Mouse (Mus musculus) kidney, adult 9 months (tissue): Measurements from ENCODE around the gene Tuba1b.
"Not testable (repeated sequence)": the region's sequence is repeated elsewhere in the genome, so short reads cannot be mapped to it uniquely, and the experiment has no call there.

Source experiments
- DNase-seq: peaks from one replicate; pipeline ENCODE4 v3.0.0; 2022

Gene Tuba1b

DNA sequence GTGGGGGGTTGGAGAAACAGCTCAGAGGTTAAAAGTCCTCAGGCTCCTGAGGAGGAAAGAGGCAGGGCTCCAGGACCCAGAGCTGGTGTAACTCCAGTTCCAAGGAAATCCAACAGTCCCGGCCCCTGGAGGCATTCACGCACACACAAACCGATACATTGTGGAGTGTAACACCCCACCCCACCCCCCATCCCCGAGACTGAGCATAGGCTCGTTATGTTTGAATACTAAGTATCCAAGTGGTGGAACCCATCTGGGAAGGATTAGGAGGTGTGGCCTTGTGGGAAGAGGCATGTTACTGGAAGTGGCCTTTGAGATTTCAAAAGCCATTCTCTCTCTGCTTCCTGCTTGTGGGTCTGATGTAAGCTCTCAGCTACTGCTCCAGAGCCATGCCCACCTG, 12.9 kb downstream of the Tuba1b start:
- no peak for DNase-seq

DNA sequence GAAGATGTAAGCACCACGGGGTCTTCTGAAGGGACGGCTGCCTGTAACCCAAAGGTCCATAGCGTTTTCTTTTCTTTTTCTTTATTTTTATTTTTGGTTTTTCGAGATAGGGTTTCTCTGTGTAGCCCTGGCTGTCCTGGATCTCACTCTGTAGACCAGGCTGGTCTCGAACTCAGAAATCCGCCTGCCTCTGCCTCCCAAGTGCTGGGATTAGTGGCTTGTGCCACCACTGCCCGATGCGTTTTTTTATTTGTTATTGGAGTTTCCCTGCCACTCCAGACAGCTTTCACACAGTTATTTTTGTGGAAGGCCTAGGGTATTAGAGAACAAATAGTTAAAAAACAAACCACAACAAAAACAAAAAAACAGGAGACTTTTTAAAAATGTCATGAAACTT, 15.9 kb downstream of the Tuba1b start:
- DNase-seq = not testable (repeated sequence)

DNA sequence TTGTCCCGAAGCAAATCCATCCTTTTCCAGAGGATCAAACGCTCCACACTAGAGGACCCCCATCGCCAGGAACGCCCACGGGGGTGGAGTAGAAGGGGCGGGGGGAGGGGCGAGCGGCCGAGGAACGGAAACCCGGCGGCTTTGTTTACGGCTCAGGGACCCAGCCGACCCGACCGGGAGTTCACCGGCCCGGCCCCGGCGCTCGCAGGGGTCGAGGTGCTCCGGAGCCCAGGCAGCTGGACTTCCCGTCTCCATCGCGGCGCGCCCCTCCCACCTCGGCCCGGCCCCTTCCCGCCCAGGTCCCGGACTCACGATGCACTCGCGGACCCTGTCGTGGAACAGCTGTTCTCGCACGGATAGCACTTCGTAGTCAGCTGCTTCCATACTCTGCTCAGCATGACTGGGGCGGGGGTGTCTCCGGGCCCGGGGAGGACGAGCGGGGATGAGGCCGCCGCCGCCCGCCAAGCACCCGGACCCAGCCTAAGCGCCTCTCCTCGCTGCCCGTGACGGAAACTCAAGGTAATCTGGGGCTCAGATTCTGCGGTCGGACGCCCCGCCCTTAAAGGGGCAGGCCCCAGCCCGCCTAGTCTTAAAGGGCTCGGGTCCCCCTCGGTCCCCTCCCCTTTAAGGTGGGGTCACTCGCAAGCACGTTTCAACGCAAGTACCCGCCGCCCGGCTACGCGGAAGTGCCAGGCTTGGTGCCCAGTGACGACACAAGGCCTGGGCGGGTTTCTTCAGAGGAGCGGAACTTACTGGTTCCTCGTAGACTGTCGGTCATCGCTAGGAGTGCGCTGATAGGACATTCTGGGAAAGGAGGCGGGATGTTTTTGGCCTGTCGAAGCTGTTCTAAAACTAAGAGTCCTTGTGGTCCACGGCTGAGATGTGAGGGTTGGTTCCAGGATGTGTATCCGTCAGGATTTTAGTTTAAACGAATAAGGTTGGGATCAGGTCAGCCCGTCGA, 16.5 kb downstream of the Tuba1b start, which contains the start of gene Lmbr1l:
Gene Lmbr1l, minus strand, starts transcription at position 694 of the 961 bp plus-strand sequence.
- peak; percentile 100 for DNase-seq

DNA sequence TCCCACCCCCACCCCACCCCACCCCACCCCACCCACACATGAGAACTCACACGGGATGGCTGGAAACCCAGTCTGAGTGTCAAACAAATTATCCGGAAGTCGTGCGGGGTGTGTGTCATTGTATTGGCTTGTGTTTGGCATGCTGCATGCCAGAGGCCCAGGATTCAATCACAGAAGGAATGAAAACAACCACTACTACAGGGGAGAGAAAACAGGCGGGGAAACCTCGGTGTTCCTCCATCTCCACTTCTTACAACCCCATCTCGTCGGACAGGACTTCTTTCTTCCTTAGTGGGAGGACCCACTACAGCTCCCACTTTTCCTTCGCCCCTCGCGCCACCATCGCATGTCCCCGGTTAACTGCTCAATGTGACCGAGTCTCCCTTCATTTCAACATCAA, 17.3 kb downstream of the Tuba1b start:
- DNase-seq = peak; percentile 46

DNA sequence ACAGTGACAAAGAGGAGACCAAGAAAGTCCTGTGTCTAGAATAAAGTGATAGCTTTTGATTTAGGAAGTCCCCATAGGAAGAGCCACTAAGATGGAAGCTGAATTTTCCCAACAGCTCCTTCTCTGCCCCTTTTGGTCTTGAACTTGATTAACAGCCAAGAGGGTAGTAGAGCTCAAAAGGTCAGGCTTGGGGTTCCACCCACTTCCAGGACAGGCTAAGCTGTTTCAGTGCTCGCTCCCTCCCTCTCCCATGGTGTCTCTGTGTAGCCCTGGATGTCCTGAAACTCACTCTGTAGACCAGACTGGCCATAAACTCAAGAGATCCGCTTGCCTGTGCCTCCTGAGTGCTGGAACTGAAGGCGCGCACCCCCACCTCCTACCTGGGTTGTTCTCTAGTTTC, 18.3 kb downstream of the Tuba1b start:
- peak; percentile 61 for DNase-seq

DNA sequence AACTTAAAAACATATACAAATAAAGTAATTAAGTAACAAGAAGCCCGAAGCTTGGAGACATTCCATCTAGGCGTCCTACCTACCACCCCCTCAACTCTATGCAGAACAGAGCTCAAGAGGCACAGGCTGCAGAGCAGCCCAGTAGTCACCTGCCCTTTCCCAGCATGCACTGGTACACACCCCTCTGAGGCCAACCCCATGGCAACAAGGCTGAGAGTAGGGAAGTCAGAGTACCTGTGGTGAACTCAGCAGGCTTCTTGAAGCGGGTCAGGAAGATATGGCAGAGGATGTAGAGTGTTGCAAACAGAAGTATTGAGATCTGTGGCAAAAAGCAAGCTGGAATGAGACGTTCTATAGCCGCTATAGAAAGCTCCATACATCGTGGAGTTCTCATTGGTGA, 19.5 kb downstream of the Tuba1b start:
- DNase-seq = no peak

DNA sequence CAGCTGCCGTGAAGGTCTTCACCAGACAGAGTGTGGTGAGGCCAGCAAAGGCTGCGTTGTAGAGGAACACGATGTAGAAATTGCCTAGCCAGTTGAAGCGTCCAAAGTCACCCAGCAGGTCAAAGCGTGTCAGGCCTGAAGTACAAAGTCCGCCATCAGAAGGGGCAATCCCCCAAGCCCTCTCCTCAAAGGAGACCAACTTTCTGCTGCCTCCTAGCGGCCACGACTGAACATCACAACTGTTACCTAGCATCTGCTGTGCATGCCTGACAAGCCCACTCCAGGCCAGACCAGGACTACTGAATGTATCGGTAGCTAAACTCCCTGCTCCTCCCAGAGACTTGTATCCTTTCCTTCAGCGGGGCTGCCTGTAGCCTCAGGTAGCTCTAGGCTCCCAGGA, 29.7 kb downstream of the Tuba1b start:
- peak; percentile 42 for DNase-seq

DNA sequence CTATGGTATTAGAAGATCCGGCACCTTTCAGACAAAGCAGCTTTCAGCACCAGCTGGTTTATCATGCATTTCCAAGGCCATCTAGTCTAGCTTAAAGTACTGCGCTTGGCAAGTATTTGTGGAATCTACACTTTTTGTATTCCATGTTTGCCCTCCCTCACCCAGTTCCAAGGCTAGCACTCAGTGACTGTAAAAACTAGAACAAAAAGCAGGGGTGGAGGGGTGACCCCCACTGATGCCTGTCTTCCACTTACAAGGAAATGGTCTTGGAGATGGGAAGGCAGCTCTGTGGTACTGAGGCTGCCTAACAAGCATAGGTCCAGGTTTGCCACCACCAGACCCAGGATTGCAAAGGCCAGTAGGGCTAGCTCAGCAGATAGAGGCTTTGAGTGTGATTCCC, 31.8 kb downstream of the Tuba1b start:
- DNase-seq = no peak

DNA sequence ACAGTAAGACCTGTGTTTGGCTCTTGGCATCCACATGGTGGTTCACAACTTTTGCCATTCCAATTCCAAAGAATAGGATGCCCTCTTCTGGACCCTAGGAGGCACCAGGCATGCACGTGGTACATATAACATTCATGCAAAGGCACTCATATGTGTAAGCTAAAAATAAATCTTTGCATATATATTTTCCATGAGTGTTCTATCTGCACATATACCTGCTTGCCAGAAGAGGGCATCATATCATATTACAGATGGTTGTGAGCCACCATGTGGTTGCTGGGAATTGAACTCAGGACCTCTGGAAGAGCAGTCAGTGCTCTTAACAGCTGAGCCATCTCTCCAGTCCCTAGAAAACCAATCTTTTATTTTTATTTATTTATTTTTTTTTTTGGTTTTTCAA, 32.8 kb downstream of the Tuba1b start:
- DNase-seq = no peak

DNA sequence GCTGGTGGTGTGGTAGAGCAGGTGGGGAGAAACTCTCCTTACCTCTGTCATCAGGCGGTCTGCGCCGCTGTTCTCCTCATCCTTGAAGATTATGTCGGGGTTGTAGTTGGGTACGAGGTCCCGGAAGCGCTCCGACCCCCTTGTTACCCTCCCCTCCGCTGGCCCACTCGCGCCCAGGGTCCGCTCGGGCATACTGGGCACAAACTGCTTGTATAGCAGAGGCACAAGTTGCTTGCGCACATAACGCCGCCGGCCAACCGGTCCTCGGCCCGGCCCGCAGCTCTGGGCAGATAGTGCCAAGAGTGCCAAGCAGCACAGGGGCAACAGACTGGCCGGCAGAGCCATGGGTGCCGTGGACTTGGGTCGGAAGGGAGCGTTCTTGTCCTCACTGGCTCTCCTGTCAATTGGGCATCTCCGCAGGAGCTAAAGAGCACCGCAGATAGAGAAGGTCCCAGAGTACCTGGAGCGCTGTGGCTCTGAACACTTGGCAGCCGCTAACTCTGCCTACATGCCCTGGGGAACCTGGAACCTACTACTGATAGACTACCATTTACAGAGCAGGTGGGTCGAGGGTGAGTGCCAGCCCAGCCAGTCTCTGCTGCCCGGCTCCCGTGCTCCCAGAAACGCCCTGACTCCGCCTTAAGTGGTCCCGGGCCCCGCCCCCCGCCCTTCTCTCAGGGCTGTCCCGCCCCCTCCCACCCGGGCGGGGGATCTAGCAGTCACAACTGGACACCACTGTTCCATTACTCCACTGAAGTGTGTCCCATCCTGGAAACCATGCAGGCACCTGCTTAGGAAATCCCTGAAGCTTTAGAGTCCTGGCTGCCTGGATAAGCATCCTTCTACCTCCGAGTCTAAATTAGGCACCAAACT, 36.2 kb downstream of the Tuba1b start, which contains the start of gene Dhh:
Gene Dhh, minus strand, starts transcription at position 613 of the 873 bp plus-strand sequence.
- DNase-seq = no peak

DNA sequence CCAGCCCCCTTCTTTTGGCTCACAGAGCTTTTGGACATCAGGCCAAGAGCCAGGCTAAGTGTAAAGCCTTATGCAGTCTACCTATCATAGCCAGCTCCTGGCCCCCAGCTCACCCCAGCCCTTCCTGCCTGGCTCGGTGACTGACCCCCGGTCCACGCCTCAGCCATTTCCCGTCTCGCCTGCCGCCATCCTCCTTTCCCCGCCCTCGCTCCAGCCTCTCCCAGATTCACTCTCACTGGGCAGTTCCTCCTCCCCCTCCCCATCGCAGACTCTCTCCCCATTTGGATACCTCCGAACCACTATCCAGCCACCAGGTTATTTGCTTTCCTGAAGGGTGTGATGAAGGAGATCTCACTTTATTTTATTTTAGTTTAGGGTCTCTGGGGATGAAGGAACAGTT, 36.9 kb downstream of the Tuba1b start:
- no peak for DNase-seq

DNA sequence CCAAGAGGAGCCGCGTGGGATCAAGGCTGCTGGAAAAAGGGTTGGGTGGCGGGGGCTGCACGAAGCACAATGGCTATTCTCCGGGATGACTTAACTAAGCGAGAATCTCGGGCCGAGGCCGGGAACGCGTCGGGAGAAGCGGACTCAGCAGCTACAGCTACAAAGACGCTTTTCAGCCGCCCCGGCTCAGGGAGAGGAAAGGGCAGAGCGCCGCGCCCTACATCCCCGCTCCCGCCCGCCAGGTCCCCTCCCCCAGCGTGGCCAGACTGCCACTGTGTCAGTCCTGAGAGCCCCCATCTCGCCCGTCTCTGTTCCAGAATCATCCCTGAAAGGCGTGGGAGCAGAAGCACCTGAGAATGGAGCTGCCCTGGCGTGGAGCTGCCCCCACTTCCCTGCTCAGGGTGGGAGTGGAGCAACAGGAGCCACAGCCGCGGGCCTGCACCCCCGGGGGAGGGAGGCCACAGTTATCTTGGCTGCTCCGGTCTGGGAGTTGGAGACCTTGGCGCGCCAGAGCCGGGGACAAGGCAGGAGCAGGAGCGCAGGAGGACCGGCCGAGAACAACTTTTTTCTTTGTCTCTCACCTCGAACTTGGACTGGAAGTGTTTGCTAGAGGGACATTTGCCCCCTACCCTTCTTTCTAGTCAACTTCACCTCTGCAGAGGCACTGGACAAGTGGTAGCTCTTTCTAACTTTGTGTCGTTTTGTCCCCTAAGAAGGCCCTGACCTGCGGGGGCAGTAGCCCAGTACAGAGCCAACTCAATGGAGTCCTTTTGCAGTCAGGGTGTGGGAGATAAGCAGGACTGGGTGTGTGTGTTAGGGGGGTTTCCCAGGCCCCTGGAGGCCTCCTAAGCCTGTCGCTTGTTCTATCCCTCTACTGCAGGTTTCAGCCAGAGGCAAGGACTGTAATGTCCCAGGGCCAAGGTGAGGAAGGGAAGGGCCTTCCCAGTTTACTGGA, 38.5 kb downstream of the Tuba1b start:
- DNase-seq = no peak

DNA sequence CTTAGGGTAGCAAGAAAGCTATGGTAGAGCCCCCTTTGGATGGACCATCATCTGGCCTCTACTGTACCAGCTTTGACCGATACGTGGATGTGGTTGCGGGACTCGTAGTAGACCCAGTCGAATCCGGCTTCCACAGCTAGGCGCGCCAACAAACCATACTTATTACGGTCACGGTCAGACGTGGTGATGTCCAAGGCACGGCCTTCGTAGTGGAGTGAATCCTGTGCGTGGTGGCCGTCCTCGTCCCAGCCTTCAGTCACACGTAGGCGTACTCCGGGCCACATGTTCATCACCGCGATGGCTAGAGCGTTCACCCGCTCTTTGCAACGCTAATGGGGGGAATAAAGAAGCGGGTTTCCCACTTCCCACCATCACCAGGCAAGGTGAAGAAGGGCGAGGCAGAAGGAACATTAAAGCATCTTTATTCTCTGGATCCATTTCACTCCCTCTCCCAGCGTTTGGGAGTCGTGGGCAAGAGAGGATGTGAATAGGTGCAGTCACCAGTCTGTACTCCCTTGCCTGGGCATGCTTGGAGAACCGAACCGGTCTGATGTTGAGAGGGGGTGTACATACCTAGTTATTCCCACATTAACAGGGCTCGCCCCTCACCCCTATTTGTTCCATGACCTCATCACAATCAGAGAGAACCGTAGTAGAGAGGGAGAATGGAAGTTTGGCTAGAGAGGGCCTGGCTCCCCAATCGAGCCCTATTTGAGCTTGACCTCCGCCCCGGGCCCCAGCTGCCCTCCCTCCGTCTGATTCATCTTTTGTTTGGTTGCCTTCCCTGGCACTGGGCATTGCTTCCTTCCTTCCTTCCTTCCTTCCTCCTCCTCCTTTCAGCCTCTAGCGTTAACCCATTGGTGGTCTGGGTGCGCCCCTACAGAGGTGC, 39.4 kb downstream of the Tuba1b start:
- DNase-seq = no peak

DNA sequence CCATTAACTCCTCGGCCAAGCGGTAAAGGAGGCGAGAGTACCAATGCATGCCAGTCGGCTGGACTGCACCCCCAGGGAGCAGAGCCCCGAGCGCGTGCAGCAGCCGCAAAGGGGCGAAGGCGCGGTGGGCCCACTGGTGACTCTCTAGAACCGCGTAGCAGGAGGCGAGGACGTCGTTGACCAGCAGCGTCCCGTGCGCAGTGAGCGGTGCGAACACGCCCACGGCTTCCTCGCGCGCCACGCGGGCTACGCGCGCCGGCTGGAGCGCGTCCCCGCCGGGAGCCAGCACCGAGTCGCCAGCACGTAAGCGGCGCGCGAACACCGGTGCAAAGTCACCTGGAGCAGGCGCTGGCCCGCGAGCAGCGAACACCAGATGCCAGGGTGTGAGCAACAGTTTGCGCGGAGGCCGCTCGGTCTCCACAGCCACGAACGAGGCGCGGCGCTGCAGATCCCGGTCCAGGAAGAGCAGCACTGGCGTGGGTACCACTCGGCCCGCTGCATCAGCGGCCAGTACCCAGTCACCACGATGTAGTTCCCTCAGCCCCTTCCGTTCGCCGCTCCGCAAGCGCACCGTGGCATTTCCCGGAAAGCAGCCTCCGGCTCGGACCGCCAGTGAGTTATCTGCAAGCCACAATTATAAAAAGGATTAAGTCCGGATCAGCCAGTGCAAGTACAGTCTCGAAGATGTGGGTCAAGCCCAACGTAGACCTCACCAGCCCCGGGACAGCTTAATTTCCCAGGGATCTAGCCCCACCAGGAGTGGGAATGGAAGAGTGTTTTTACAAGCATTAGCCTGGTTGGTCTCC, 40.2 kb downstream of the Tuba1b start, which contains the start of gene Rhebl1:
Gene Rhebl1, minus strand, starts transcription at position 601 of the 806 bp plus-strand sequence.
- DNase-seq = no peak

DNA sequence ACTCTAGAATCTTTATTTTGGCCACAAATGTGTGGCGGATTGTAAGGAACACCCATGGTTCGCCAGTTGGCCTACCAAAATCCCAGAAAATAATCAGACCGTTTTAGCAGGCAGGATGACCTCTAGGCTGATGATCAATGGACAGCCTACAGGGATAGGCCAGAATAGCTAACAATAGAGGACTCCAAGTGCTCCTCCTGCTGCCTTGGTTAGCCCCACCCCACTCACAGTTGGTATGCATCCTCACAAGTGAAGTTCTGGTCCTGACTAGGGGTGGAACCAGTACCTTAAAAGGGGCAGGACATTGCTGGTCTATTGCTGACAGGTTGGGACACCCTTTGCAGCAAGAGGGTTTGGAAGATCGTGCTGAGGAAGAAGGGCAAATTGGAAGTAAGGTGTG, 41.3 kb downstream of the Tuba1b start:
- DNase-seq = no peak

DNA sequence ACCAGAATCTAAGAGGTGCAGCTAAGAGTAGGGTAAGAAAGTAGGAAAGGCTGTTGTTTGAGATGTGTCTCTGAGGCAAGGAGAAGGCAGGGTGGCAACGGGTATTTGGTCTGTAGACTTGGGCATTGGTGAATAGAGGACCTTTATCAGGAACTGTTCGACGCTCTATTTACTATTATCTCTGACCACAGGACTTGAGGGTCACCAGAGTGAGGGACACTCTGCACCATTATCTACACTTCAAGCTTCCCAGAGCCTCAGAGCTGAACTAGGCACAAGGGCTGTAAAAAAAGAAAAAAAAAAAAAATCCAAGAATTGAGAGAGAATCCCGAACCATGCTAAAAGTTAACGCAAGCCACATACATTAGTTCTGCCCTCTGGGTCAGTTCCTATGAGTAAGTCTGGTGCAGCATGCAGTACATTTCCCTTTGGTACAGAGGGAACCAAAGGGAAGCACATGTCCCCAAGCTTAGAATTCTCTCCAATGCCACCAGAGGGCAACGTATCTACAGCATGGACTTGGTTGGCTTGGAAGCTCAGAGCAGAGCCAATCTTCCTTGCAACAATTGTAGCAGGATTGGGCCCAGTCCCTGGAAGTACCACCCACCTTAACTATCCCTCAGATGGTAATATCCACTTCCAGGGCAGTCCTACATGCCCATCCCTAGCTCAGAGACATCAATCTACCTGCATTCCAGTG, 42.3 kb downstream of the Tuba1b start:
- DNase-seq = peak; percentile 90

DNA sequence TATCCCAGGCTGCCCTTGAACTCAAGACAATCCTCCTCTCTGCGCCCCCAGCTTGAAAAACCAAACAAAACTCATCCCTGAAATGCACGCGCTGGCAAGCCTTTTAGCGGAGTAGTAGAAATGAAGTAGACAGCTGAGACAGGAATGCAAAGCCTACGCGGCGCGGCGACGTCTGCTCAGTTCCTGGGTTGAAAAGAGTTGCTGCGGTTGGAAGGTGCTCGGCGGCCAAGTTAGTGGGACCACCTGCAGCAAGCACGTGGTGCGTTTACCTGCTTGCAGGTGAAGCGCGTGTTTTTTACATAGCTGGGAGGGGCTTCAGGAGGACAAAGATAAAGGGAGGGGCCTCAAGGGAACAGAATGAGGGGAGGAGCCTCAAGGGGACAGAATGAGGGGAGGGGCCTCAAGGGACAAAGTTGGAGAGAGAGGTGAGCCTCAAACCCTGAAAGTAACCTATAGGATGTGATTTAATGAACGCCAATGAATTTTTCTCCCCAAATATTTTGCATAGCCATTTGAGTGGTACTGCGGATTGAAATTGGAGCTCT, 43.1 kb downstream of the Tuba1b start:
- no peak for DNase-seq

DNA sequence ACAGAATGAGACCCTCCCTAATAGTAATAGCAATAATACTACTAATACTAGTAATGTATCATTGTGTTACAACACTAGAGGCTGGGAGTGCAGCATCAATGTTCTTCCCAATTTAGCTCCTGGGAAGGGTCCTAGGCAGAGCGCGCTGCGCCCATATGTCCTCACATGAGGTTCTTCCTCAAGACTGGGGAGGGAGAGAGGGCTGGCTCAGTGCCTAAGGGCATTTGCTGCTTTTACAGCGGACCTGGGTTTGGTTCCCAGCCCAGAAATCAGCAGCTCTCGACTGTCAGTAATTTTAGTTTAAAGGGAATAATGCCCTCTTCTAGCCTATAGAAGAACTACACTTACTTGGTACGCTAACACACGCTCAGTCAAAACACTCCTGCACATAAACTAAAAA, 46.8 kb downstream of the Tuba1b start:
- DNase-seq = no peak

DNA sequence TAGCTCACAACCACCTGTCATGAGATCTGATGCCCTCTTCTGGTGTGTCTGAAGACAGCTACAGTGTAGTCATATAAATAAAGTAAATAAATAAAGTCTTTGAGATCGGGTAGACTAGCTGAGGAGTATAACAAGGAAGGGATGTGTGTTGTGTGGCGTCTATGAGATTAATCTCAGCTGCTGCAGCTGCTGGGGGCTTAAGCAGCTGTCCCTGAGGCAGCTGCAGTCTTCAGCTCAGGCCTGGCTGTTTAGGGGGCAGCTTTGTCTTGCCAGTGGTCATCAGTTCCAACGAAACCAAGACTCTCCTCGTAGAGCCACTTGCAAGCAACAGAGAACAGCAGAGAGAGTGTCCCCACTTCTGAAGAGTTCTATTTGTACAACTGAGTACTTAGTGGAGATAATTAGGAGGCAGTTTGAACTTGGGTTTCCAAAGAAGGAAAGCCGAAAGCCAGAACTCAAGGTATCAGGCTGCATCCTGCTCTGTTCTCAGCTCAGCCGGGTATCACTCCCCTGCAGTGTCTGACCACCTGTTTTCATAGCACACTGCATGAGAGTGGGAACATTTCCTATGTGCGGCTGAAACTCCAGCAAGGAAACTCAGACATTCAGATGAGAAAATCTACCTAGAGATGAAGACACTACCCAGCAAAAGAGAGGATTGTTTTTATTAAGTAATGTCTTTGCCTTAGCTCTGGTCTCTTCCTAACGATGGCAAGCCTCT, 47.5 kb downstream of the Tuba1b start:
- no peak for DNase-seq
